Mouse (Mus musculus) liver, embryonic 13.5 days (tissue): ENCODE data around the gene Nufip2. TPM values are rescaled to one million over a fixed set of nuclear protein-coding genes. Genes with fewer than 3 reads are reported as not detected.
A peak's percentile ranks its signal among the peaks of the same experiment; 100 is the strongest.
"Not testable (repeated sequence)": the region's sequence is repeated elsewhere in the genome, so short reads cannot be mapped to it uniquely, and the experiment has no call there.

Source experiments
- ATAC-seq: fragments of 200-750 bp; cut with Nextera tagmentation; 2 replicates; pipeline ENCODE4 v1.8.0; 2017; ENCODE audit warnings: low read depth, mild to moderate bottlenecking, moderate number of reproducible peaks, moderate library complexity
- DNase-seq: peaks from one replicate; pipeline ENCODE4 v3.0.0; 2022
- H3K27ac ChIP-seq: fragments of 300-500 bp; sonication (generic); 2 replicates; pipeline ENCODE4 v1.5.1; 2015; ENCODE audit warnings: moderate library complexity, mild to moderate bottlenecking, inconsistent platforms
- H3K27me3 ChIP-seq: fragments of 300-500 bp; sonication (generic); 2 replicates; pipeline ENCODE4 v1.6.1; 2015; ENCODE audit warnings: mild to moderate bottlenecking, inconsistent platforms
- H3K36me3 ChIP-seq: fragments of 300-500 bp; sonication (generic); 2 replicates; pipeline ENCODE4 v1.6.1; 2015; ENCODE audit warnings: mild to moderate bottlenecking, inconsistent platforms
- H3K4me1 ChIP-seq: fragments of 300-500 bp; sonication (generic); replicated peaks from 2 replicates; pipeline ENCODE4 v1.6.1; 2015; ENCODE audit warnings: inconsistent platforms
- H3K4me2 ChIP-seq: fragments of 300-500 bp; sonication (generic); 2 replicates; pipeline ENCODE4 v1.6.1; 2015; ENCODE audit warnings: inconsistent platforms, mild to moderate bottlenecking, moderate library complexity
- H3K4me3 ChIP-seq: fragments of 300-500 bp; sonication (generic); replicated peaks from 2 replicates; pipeline ENCODE4 v1.5.1; 2015; ENCODE audit warnings: mild to moderate bottlenecking, inconsistent platforms
- H3K9ac ChIP-seq: fragments of 300-500 bp; sonication (generic); 2 replicates; pipeline ENCODE4 v1.6.1; 2015; ENCODE audit warnings: mild to moderate bottlenecking, inconsistent platforms
- H3K9me3 ChIP-seq: fragments of 300-500 bp; sonication (generic); replicated peaks from 2 replicates; pipeline ENCODE4 v1.6.1; 2016; ENCODE audit warnings: inconsistent platforms
- WGBS: fragments of 180-500 bp; shearing (Covaris S2); methylation state at CpG from one replicate; pipeline ENCODE4 v1.1.7; 2015; ENCODE audit not compliant: insufficient replicate concordance; 5-methylcytosine and 5-hydroxymethylcytosine counted together
- polyA plus RNA-seq: library from polyadenylated mRNA; unstranded; fragments of >200 nt; fragmentation: Nextera tagmentation; extraction: Ambion mirVana; gene quantifications from 2 replicates; pipeline ENCODE4 v1.2.1, GENCODE M21; 2015

Gene Nufip2
- polyA plus RNA-seq: 2.2 TPM in 2 replicates

GRCm38 (mm10) chr11:77685383-77686265, at the start of gene Nufip2:
Nufip2 (plus strand) TSS chr11:77686155.
- Histone ChIP-seq H3K4me2 (peak within 1 kb of the TSS; percentile 88), H3K36me3 (peaks cover 12% of the 10 kb centered on the region; the same call in 1 of the 2 replicates), H3K27ac (peak within 1 kb of the TSS; percentile 97), H3K9ac (peak within 1 kb of the TSS; percentile 98), H3K27me3 (no peaks in the 10 kb centered on the region), H3K9me3 (no peaks in the 10 kb centered on the region), H3K4me1 (peaks cover 20% of the 10 kb centered on the region), H3K4me3 (peak within 1 kb of the TSS; percentile 95)
- WGBS: under 1% methylated on average over 38 of the region's 38 CpGs
- DNase-seq (peak; percentile 99), ATAC-seq (peak; percentile 95)

- H3K4me3 ChIP-seq: no peak overlapping the region
Measured at GRCm38 (mm10) chr11:77641390-77641789, 44.6 kb upstream of the Nufip2 start.

GRCm38 (mm10) chr11:77645481-77645880, 40.5 kb upstream of the Nufip2 start:
- no peak for ATAC-seq
- Histone ChIP-seq H3K4me1 (no peaks in the 10 kb centered on the region), H3K4me3 (no peak overlapping the region), H3K4me2 (no peak overlapping the region), H3K27me3 (no peaks in the 10 kb centered on the region), H3K36me3 (no peaks in the 10 kb centered on the region), H3K9me3 (no peaks in the 10 kb centered on the region), H3K9ac (no peak overlapping the region), H3K27ac (no peak overlapping the region)
- 61% methylated on average over 4 of the region's 4 CpGs for WGBS
- DNase-seq: no peak

More at GRCm38 (mm10) chr11:77641390-77641789, 44.6 kb upstream of the Nufip2 start:
- DNase-seq: no peak
- Histone ChIP-seq H3K27ac (no peak overlapping the region), H3K36me3 (no peaks in the 10 kb centered on the region), H3K4me1 (no peaks in the 10 kb centered on the region), H3K27me3 (no peaks in the 10 kb centered on the region), H3K9ac (no peak overlapping the region), H3K9me3 (no peaks in the 10 kb centered on the region), H3K4me2 (no peak overlapping the region)
- no peak for ATAC-seq
- 69% methylated on average over 9 of the region's 9 CpGs for WGBS

- Histone ChIP-seq H3K27ac (no peak overlapping the region), H3K4me2 (no peak overlapping the region), H3K4me1 (no peaks in the 10 kb centered on the region), H3K4me3 (no peak overlapping the region), H3K9me3 (no peaks in the 10 kb centered on the region), H3K27me3 (no peaks in the 10 kb centered on the region), H3K9ac (no peak overlapping the region), H3K36me3 (no peaks in the 10 kb centered on the region)
- 69% methylated on average over 7 of the region's 7 CpGs for WGBS
- DNase-seq: no peak
- ATAC-seq: no peak
Measured at GRCm38 (mm10) chr11:77648878-77649277, 37.1 kb upstream of the Nufip2 start.

GRCm38 (mm10) chr11:77652484-77652883, 33.5 kb upstream of the Nufip2 start:
- Histone ChIP-seq H3K4me2 (no peak overlapping the region), H3K27me3 (no peaks in the 10 kb centered on the region), H3K27ac (no peak overlapping the region), H3K4me3 (no peak overlapping the region), H3K9me3 (no peaks in the 10 kb centered on the region), H3K9ac (no peak overlapping the region), H3K4me1 (no peaks in the 10 kb centered on the region), H3K36me3 (no peaks in the 10 kb centered on the region)
- DNase-seq (no peak), ATAC-seq (no peak)
- WGBS: 46% methylated on average over 6 of the region's 6 CpGs

GRCm38 (mm10) chr11:77653406-77654190, 32.4 kb upstream of the Nufip2 start:
- not testable (repeated sequence) for H3K9ac ChIP-seq, ATAC-seq
- 84% methylated on average over 4 of the region's 4 CpGs for WGBS

GRCm38 (mm10) chr11:77659986-77660385, 26.0 kb upstream of the Nufip2 start:
- H3K27me3 ChIP-seq: no peaks in the 10 kb centered on the region
- DNase-seq: no peak
- no peak overlapping the region for H3K27ac ChIP-seq
- 39% methylated on average over 4 of the region's 4 CpGs for WGBS
- no peak overlapping the region for H3K9ac ChIP-seq
- no peak overlapping the region for H3K4me2 ChIP-seq
- ATAC-seq: no peak
- H3K9me3 ChIP-seq: no peaks in the 10 kb centered on the region
- no peak overlapping the region for H3K4me3 ChIP-seq
- no peaks in the 10 kb centered on the region for H3K4me1 ChIP-seq
- no peaks in the 10 kb centered on the region for H3K36me3 ChIP-seq

More at GRCm38 (mm10) chr11:77653406-77654190, 32.4 kb upstream of the Nufip2 start:
- not testable (repeated sequence) for H3K36me3 ChIP-seq, H3K9me3 ChIP-seq, H3K4me3 ChIP-seq, H3K4me2 ChIP-seq, H3K27me3 ChIP-seq, H3K4me1 ChIP-seq, H3K27ac ChIP-seq, DNase-seq

- no peak for DNase-seq
- Histone ChIP-seq H3K27me3 (no peaks in the 10 kb centered on the region), H3K27ac (no peak overlapping the region), H3K9me3 (no peaks in the 10 kb centered on the region), H3K4me3 (no peak overlapping the region), H3K4me1 (no peaks in the 10 kb centered on the region), H3K4me2 (no peak overlapping the region), H3K36me3 (no peaks in the 10 kb centered on the region), H3K9ac (no peak overlapping the region)
- ATAC-seq: no peak
- 82% methylated on average over 6 of the region's 6 CpGs for WGBS
Measured at GRCm38 (mm10) chr11:77663639-77664038, 22.3 kb upstream of the Nufip2 start.

GRCm38 (mm10) chr11:77664046-77664445, 21.9 kb upstream of the Nufip2 start:
- Histone ChIP-seq H3K27me3 (no peaks in the 10 kb centered on the region), H3K4me1 (no peaks in the 10 kb centered on the region), H3K4me3 (no peak overlapping the region), H3K9me3 (no peaks in the 10 kb centered on the region), H3K4me2 (no peak overlapping the region), H3K9ac (no peak overlapping the region), H3K36me3 (no peaks in the 10 kb centered on the region), H3K27ac (no peak overlapping the region)
- ATAC-seq (no peak), DNase-seq (no peak)
- 71% methylated on average over 8 of the region's 8 CpGs for WGBS

GRCm38 (mm10) chr11:77665384-77665783, 20.6 kb upstream of the Nufip2 start:
- ATAC-seq, H3K4me3 ChIP-seq, H3K36me3 ChIP-seq, H3K9ac ChIP-seq, H3K4me2 ChIP-seq, H3K4me1 ChIP-seq, H3K9me3 ChIP-seq, DNase-seq, H3K27me3 ChIP-seq, H3K27ac ChIP-seq: not testable (repeated sequence)
- 70% methylated on average over 5 of the region's 5 CpGs for WGBS

- H3K4me2 ChIP-seq, DNase-seq, ATAC-seq, H3K27ac ChIP-seq, H3K9me3 ChIP-seq, H3K4me1 ChIP-seq, H3K27me3 ChIP-seq, H3K36me3 ChIP-seq, H3K9ac ChIP-seq, H3K4me3 ChIP-seq: not testable (repeated sequence)
- WGBS: 59% methylated on average over 8 of the region's 8 CpGs
Measured at GRCm38 (mm10) chr11:77666766-77667165, 19.2 kb upstream of the Nufip2 start.
